Mouse (Mus musculus): ENCODE measurements around the gene Kat2b. TPM values are rescaled to one million over a fixed set of nuclear protein-coding genes. Genes with fewer than 3 reads are reported as not detected.

The Kat2b gene
- polyA plus RNA-seq (2017; shearing (Covaris generic)): 15.6 TPM

DNA sequence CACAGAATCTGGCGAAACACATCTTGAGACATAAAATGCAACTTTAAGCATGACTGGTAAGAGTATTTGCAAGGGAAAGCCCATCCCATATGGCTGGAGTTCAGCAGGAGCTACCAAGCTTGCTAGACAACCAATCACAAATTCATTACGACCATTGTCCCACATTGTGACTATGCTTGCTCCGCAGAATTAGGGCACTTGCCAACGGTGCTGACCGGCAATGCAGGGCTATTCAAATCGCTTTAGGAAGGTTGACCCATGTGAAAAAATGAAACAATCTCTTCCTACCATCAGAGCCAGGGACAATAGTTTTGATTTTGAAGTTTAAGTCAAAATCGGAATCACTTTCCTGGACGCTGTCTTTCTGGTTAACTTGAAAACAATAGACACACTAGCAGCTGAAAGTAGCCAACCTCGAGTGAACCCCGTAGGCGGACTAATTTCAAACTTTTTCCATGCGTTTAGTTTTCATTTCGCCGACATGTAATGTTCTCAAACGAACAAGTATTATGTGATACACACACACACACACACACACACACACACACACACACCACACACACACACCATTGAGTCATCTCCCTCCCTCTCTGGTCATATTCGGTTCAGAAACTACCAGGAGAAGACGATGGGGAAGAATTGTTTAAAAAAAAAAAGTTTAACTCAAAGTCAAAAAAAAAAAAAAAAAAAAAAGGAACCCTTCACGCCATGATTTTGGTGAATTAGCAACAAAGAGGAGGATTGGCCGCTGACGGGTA is at the start of gene Kat2b:
Gene Kat2b (plus strand): TSS at position 701 of the 758 bp plus-strand sequence.

DNA sequence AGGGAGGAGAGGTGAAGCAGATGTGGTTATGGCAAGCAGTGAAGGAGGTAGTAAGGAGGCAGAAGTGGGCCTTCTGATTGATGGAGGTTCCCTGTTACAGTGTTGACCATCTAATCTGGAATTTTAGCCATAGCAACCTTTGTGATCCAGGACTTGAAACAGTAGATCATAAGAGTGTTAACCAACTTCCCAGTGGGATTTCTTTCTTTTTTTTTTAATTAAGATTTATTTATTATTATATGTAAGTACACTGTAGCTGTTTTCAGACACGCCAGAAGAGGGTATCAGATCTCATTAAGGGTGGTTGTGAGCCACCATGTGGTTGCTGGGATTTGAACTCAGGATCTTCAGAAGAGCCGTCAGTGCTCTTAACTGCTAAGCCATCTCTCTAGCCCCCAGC is 27.3 kb upstream of the Kat2b start, which contains the start of gene Pp2d1:
Gene Pp2d1 (minus strand): TSS at position 101 of the 400 bp plus-strand sequence.

DNA sequence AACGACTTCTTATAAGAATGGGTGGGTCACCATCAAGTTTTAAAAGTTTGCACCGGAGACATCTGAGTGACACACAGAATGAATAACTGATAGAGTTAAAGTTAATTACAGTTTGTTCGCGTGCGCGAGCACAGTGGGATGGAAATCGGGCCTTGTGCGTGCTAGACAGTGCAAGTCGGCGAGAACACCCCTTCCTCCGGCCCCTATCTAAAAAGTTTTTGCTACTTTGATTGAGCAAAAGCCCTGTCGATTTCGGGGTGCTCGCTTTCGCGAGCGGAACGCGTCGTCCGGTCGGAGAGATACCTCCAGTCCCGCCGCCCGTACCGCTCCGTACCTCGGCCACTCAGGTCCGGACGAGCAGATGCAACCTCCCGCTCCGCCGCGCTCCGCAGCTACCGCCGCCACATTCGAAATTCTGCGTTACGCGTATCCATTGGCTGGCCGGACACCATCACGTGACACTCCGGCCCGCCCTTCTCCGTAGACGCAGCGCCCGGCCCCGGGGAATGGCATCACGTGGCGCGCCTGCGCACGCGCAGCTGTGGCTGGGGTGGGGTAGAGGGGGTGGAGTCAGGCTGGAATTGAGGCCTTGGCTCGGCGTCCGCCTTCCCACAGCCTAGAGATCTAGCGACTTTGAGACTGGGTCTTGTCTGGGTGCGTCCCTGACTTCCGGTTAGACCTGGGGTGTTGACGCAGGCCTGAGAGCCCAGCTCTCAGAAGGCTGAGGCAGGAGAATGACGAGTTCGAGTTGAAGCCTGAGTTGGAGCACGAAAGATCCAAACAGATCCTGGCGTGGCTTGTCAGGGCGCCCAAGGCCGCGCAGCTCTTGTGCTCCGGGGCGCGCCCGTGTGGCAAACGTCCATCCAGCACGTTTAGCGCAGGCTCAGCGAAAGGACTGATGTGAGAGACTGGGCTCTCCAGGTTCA is 122.5 kb downstream of the Kat2b start, which contains the start of gene Sgo1:
Gene Sgo1 (minus strand): TSS at position 457 of the 926 bp plus-strand sequence.

Other genes with a start within 250 kb of the Kat2b start
- 0.07 TPM for gene Efhb, start 103.5 kb upstream of the Kat2b start, polyA plus RNA-seq (2017; shearing (Covaris generic))
- gene Rab5a, start 87.6 kb upstream of the Kat2b start, polyA plus RNA-seq (2017; shearing (Covaris generic)): 14.6 TPM
- gene Pp2d1, start 27.4 kb upstream of the Kat2b start, polyA plus RNA-seq (2017; shearing (Covaris generic)): 0.55 TPM
- 4.9 TPM for gene Sgo1, start 122.5 kb downstream of the Kat2b start, polyA plus RNA-seq (2017; shearing (Covaris generic))